Mouse (Mus musculus) heart, embryonic 10.5 days (tissue): ENCODE data around the gene Fat3. TPM values are rescaled to one million over a fixed set of nuclear protein-coding genes. Genes with fewer than 3 reads are reported as not detected.

Experiments
- DNase-seq: peaks from one replicate; pipeline ENCODE4 v3.0.0-alpha.2; 2017; ENCODE audit warnings: low spot score
- H3K27ac ChIP-seq: fragments of 300-500 bp; sonication (generic); 2 replicates; pipeline ENCODE4 v1.5.1; 2016; ENCODE audit warnings: mild to moderate bottlenecking
- H3K27me3 ChIP-seq: fragments of 300-500 bp; sonication (generic); 2 replicates; pipeline ENCODE4 v1.6.1; 2016; ENCODE audit warnings: mild to moderate bottlenecking; ENCODE audit not compliant: poor library complexity, insufficient read depth, severe bottlenecking
- H3K36me3 ChIP-seq: fragments of 300-500 bp; sonication (generic); 2 replicates; pipeline ENCODE4 v1.6.1; 2016; ENCODE audit warnings: mild to moderate bottlenecking, moderate library complexity
- H3K4me1 ChIP-seq: fragments of 300-500 bp; sonication (generic); 2 replicates; pipeline ENCODE4 v1.6.1; 2016; ENCODE audit warnings: mild to moderate bottlenecking
- H3K4me3 ChIP-seq: fragments of 300-500 bp; sonication (generic); 2 replicates; pipeline ENCODE4 v1.5.1; 2016; ENCODE audit warnings: mild to moderate bottlenecking, moderate library complexity
- H3K9me3 ChIP-seq: fragments of 300-500 bp; sonication (generic); 2 replicates; pipeline ENCODE4 v1.6.1; 2016; ENCODE audit warnings: mild to moderate bottlenecking, moderate library complexity
- WGBS: fragments of 180-500 bp; shearing (Covaris S2); methylation state at CpG from one replicate; pipeline ENCODE4 v1.1.7; 2016; 5-methylcytosine and 5-hydroxymethylcytosine counted together
- polyA plus RNA-seq: library from polyadenylated mRNA; unstranded; fragments of >200 nt; fragmentation: Nextera tagmentation; extraction: Ambion mirVana; gene quantifications from 2 replicates; pipeline ENCODE4 v1.2.1, GENCODE M21; 2016

Gene Fat3
- polyA plus RNA-seq, 1 experiment from 2014 or later: 1.9 TPM

- H3K4me3 ChIP-seq: no peak overlapping the region
- H3K27me3 ChIP-seq: no peaks in the 10 kb centered on the region
- H3K4me1 ChIP-seq: no peaks in the 10 kb centered on the region; the same call in 1 of the 2 replicates
- no peaks in the 10 kb centered on the region for H3K9me3 ChIP-seq
- DNase-seq: no peak
- no peaks in the 10 kb centered on the region for H3K36me3 ChIP-seq
- H3K27ac ChIP-seq: no peak overlapping the region
Observed at GRCm38 (mm10) chr9:15916600-15916999, 584.5 kb downstream of the Fat3 start.

- Histone ChIP-seq H3K4me1 (no peaks in the 10 kb centered on the region), H3K27ac (no peak overlapping the region), H3K36me3 (no peaks in the 10 kb centered on the region), H3K4me3 (no peak overlapping the region), H3K9me3 (no peaks in the 10 kb centered on the region), H3K27me3 (no peaks in the 10 kb centered on the region)
- DNase-seq: no peak
- WGBS: 50% methylated on average over 1 of the region's 1 CpGs
Observed at GRCm38 (mm10) chr9:15912735-15913134, 588.4 kb downstream of the Fat3 start.

GRCm38 (mm10) chr9:15909397-15910113 lies 591.5 kb downstream of the Fat3 start:
- H3K27me3 ChIP-seq: no peaks in the 10 kb centered on the region
- H3K4me1 ChIP-seq: no peaks in the 10 kb centered on the region
- no peaks in the 10 kb centered on the region for H3K9me3 ChIP-seq
- H3K36me3 ChIP-seq: no peaks in the 10 kb centered on the region
- no peak overlapping the region for H3K4me3 ChIP-seq
- no peak overlapping the region for H3K27ac ChIP-seq
- WGBS: 49% methylated on average over 2 of the region's 2 CpGs
- no peak for DNase-seq

GRCm38 (mm10) chr9:15903948-15904750 lies 596.9 kb downstream of the Fat3 start:
- H3K27me3 ChIP-seq: no peaks in the 10 kb centered on the region
- no peaks in the 10 kb centered on the region for H3K36me3 ChIP-seq
- WGBS: 67% methylated on average over 9 of the region's 9 CpGs
- H3K9me3 ChIP-seq: no peaks in the 10 kb centered on the region
- no peaks in the 10 kb centered on the region for H3K4me1 ChIP-seq
- no peak for DNase-seq
- H3K27ac ChIP-seq: no peak overlapping the region
- H3K4me3 ChIP-seq: no peak overlapping the region

GRCm38 (mm10) chr9:15898112-15898511 lies 603.0 kb downstream of the Fat3 start:
- no peak overlapping the region for H3K4me3 ChIP-seq
- DNase-seq: no peak
- H3K9me3 ChIP-seq: no peaks in the 10 kb centered on the region
- no peaks in the 10 kb centered on the region for H3K27me3 ChIP-seq
- 82% methylated on average over 2 of the region's 2 CpGs for WGBS
- H3K36me3 ChIP-seq: no peaks in the 10 kb centered on the region
- H3K4me1 ChIP-seq: no peaks in the 10 kb centered on the region
- no peak overlapping the region for H3K27ac ChIP-seq

GRCm38 (mm10) chr9:15886756-15887155 lies 614.3 kb downstream of the Fat3 start:
- H3K4me3 ChIP-seq: no peak overlapping the region
- H3K27me3 ChIP-seq: no peaks in the 10 kb centered on the region
- no peak for DNase-seq
- peaks cover 6% of the 10 kb centered on the region; the same call in 1 of the 2 replicates for H3K4me1 ChIP-seq
- 50% methylated on average over 5 of the region's 5 CpGs for WGBS
- H3K27ac ChIP-seq: no peak overlapping the region
- H3K9me3 ChIP-seq: no peaks in the 10 kb centered on the region
- no peaks in the 10 kb centered on the region for H3K36me3 ChIP-seq

GRCm38 (mm10) chr9:15880754-15881153 lies 620.3 kb downstream of the Fat3 start:
- Histone ChIP-seq H3K9me3 (no peaks in the 10 kb centered on the region), H3K27ac (no peak overlapping the region), H3K36me3 (no peaks in the 10 kb centered on the region), H3K27me3 (no peaks in the 10 kb centered on the region), H3K4me3 (no peak overlapping the region), H3K4me1 (no peaks in the 10 kb centered on the region)
- no peak for DNase-seq

- Histone ChIP-seq H3K9me3 (no peaks in the 10 kb centered on the region), H3K27ac (no peak overlapping the region), H3K4me1 (no peaks in the 10 kb centered on the region), H3K4me3 (no peak overlapping the region), H3K36me3 (no peaks in the 10 kb centered on the region), H3K27me3 (peaks cover 4% of the 10 kb centered on the region; the same call in 1 of the 2 replicates)
- WGBS: 26% methylated on average over 3 of the region's 3 CpGs
- no peak for DNase-seq
Observed at GRCm38 (mm10) chr9:15880160-15880603, 620.9 kb downstream of the Fat3 start.

- no peak for DNase-seq
- Histone ChIP-seq H3K36me3 (no peaks in the 10 kb centered on the region), H3K27me3 (peaks cover 33% of the 10 kb centered on the region), H3K4me1 (peaks cover 15% of the 10 kb centered on the region), H3K4me3 (peak within 1 kb of the TSS; percentile 31; the same call in 1 of the 2 replicates), H3K9me3 (no peaks in the 10 kb centered on the region), H3K27ac (no peak within 1 kb of the TSS)
- 48% methylated on average over 19 of the region's 19 CpGs for WGBS
Observed at GRCm38 (mm10) chr9:15874506-15875160, 626.5 kb downstream of the Fat3 start, which contains the start of gene Mtnr1b. Gene Mtnr1b (minus strand): TSS chr9:15874556.

GRCm38 (mm10) chr9:15870013-15870412 lies 631.1 kb downstream of the Fat3 start:
- no peak for DNase-seq
- H3K36me3 ChIP-seq: no peaks in the 10 kb centered on the region
- peaks cover 18% of the 10 kb centered on the region for H3K4me1 ChIP-seq
- peaks cover 27% of the 10 kb centered on the region for H3K27me3 ChIP-seq
- H3K9me3 ChIP-seq: no peaks in the 10 kb centered on the region
- WGBS: 42% methylated on average over 4 of the region's 4 CpGs
- no peak overlapping the region for H3K4me3 ChIP-seq
- H3K27ac ChIP-seq: no peak overlapping the region; the same call in 1 of the 2 replicates

- Histone ChIP-seq H3K4me1 (peaks cover 18% of the 10 kb centered on the region), H3K36me3 (no peaks in the 10 kb centered on the region), H3K4me3 (no peak overlapping the region), H3K27ac (no peak overlapping the region), H3K9me3 (no peaks in the 10 kb centered on the region), H3K27me3 (peaks cover 21% of the 10 kb centered on the region)
- no peak for DNase-seq
- 55% methylated on average over 4 of the region's 4 CpGs for WGBS
Observed at GRCm38 (mm10) chr9:15869456-15869855, 631.6 kb downstream of the Fat3 start.

- no peaks in the 10 kb centered on the region for H3K36me3 ChIP-seq
- WGBS: 74% methylated on average over 10 of the region's 10 CpGs
- H3K4me1 ChIP-seq: peaks cover 12% of the 10 kb centered on the region
- no peak for DNase-seq
- no peak overlapping the region for H3K4me3 ChIP-seq
- no peaks in the 10 kb centered on the region for H3K9me3 ChIP-seq
- H3K27me3 ChIP-seq: no peaks in the 10 kb centered on the region
- H3K27ac ChIP-seq: no peak overlapping the region
Observed at GRCm38 (mm10) chr9:15866280-15867072, 634.6 kb downstream of the Fat3 start.
